Mouse (Mus musculus): ENCODE results near the gene Prph2.
A peak's percentile ranks its signal among the peaks of the same experiment; 100 is the strongest.

Prph2 gene

GRCm38 (mm10) chr17:46890843-46891594 lies 19.2 kb upstream of the Prph2 start:
- DNase-seq (ENCODE audit: low spot score) = peak; percentile 42

DNA sequence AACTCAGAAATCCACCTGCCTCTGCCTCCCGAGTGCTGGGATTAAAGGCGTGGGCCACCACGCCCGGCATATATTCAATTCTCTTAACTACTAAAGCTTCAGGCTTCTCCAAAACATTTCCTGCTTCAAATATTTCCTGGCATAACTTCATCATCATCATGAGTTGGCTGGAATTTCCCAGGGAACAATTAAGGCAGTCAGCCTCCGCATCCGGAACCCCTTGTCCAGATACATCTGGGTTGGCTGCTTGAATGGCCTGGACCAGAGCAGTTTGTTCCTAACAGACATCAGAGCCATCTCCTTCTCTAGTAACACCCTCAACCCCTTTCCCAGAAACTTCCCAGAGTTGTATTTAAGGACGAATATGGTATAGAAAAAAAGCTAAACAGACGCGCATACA lies 14.8 kb upstream of the Prph2 start:
- DNase-seq (ENCODE audit: low spot score) = no peak

GRCm38 (mm10) chr17:46897221-46897950 lies 12.9 kb upstream of the Prph2 start:
- peak; percentile 74 for DNase-seq (ENCODE audit: low spot score)

GRCm38 (mm10) chr17:46900941-46901340 lies 9.3 kb upstream of the Prph2 start:
- no peak for DNase-seq (ENCODE audit: low spot score)

DNA sequence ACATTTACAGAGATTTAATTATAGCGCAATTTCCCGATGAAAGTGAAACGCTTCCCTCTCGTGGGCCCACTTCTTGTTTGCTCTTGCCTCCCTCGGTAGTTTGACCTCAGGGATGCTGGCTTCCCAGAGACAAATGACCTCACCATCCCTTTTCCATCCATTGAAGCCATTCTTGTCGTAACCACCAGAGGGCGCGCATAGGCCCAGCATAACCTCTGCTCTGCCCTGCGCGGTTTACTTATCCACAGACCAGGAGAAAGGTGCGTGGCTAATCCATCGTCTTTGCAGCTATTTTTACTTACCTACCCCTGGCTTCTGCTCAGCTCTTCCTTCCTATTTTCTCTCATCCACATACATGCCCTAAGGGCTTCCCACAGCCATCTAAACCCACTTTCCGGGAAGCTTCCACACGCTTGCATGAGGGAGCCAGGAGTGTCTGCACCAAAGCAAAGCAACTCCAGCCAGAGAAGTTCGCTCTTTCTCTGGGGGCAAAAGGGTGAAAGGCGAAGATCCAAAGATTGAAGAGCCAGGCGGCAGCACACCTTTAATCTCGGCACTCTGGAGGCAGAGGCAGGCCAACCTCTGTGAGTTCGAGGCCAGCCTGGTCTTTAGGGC lies 6.3 kb upstream of the Prph2 start:
- DNase-seq (ENCODE audit: low spot score) = peak; percentile 91

DNA sequence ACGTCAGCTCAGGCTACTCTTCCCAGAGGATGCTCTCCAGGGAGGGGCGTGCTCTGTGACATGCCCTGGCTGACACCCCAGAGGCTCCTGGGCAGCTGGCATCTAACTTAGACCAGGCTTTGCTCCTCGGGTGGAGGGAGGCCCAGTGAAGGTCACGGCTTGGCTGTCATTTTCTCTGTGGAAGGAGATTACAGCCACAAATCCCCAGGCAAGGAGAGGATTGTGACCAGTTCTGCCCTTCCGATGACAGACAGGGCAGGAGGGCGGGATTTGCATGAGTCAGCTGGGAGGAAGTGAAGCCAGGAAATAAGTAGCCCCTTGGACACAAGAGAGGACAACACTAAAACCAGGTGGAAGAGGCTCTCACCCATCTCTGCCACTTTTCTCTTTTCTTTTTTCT lies 2.1 kb downstream of the Prph2 start:
- DNase-seq (ENCODE audit: low spot score) = no peak

GRCm38 (mm10) chr17:46915129-46915528 lies 4.9 kb downstream of the Prph2 start:
- no peak for DNase-seq (ENCODE audit: low spot score)

GRCm38 (mm10) chr17:46918951-46919350 lies 8.7 kb downstream of the Prph2 start:
- no peak for DNase-seq (ENCODE audit: low spot score)

DNA sequence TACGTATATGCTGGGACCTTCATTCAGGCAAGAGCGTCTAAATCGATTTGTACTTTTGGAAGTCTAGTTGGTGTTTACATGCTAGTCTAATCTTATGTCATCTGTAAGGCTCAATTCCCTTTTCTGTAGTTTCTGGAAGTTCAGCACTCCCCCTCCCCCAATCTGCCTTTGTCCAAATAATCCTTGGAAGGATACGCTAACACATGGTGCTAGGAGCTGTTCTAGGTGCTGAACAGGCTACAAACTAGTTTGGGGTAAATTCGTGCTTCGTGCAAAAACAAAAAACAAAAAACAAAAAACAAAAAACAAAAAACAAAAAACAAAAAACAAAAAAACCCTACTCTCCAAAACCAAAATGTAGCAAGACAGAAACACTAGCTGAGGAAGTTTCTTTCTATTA lies 10.6 kb downstream of the Prph2 start:
- peak; percentile 74 for DNase-seq (ENCODE audit: low spot score)

DNA sequence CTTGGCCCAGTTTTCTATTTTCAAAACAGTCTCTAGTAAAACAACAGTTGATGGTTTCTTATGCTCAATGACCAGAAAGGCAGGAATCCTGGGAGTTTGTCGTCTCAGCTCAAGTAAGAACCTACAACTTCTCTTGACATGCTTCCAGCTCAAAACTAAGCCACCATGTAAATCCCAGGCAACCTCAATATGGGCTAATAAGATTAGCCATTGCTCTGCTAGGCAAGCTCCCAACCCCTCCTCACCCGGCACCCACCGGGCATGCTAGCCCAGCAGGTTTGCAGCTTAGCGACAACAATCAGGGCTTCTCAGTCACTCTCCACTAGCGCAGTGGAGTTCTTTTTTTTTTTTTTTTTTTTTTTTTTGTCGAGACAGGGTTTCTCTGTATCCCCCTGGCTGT lies 15.9 kb downstream of the Prph2 start:
- DNase-seq (ENCODE audit: low spot score) = no peak

- DNase-seq (ENCODE audit: low spot score) = no peak
These were observed 16.7 kb downstream of the Prph2 start for GRCm38 (mm10) chr17:46926941-46927340.

- DNase-seq (ENCODE audit: low spot score) = no peak
These were observed 17.5 kb downstream of the Prph2 start for GRCm38 (mm10) chr17:46927781-46928180.

DNA sequence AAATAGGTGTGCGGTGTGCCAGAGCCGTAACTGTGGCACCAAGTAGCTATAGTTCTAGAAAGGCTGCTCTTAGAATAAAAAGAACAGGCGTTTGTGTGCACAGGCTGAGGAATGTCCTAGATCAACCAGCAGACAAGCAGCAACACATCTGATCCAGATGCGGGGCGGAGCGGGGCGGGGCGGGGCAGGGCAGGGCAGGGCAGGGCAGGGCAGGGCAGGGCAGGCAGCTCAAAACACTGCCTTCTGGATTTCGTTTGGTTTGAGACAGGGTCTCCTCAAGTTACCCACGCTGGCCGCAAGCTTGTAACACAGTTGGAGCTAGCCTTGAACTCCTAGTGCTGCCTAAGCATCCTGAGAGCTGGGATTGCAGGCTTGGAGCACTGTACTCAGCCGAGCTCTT lies 19.0 kb downstream of the Prph2 start:
- DNase-seq (ENCODE audit: low spot score) = no peak

DNA sequence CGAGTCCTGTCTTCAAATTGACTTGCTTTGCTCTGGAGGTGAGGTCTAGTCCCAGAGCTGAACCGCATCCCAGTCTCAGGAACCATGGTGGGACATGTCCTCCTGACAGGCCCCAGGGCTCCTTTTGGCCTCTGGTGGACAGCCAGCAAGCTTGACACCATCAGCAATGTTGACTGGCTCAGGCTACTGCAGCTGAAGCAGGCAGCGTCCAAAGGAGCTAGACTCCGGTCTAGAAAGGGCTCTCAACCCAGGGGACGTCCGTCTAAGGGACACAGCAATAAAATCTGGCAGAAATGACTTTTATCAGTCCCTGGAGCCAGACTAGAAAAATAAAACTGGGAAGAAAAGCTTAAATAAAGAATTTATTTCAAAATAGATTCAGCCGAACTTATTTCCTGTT lies 19.6 kb downstream of the Prph2 start:
- DNase-seq (ENCODE audit: low spot score) = no peak

DNA sequence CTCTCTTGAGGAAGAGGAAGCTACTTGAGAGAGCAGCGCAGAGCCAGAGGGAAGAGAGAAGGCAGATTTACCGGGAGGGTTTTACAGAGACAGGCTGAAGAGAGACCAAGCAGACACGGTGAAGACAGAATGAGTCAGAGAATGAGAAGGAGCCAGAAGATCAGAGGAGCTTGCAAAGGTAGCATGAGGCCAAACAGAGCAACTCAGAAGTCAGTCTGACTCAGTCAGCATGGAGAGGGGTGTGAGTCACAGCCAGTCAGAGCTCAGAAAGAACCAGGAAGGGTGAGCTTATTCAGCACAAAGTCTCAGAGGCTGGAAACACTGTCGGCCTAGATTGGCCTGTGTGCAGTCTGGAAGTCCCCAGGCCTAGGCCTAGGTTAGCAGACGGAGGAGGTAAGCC lies 22.7 kb downstream of the Prph2 start:
- no peak for DNase-seq (ENCODE audit: low spot score)

DNA sequence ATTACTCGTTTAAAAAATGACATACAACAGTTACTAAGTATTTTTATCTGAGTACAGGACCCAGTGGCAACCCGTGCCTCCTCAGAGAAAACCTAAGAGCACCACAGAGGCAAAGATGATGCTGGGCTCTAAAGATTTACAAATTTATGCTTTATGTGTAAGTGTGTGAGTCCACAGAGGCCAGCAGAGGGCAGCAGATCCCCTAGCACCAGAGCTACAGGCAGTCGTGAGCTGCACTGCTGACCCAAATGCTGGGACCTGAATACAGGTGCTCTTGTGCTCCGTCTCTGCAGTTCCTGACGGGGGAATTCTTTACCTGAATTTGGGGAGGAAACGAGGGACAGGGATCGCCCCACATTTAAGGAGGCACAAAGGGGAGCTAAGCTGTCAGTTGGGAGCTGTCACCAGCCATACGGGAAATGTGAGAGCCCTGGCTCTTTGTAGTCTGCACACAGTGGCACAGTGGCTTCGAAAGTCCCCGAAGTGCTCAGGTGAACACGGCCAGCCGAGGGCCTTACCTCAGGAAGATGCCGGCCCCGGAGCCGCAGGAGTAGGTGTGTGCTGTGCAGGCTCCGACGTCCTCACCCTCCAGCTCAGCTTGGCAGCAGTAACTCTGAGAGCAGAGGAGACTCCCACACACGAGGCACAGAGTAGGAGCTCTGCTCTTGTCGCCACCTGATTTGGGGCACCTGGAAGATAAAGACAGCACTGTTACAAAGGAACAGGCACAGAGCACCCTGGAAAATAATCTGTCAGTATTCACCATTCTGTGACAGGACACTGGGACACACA lies 23.5 kb downstream of the Prph2 start:
- peak; percentile 76 for DNase-seq (ENCODE audit: low spot score)

GRCm38 (mm10) chr17:46940461-46940860 lies 30.2 kb downstream of the Prph2 start:
- no peak for DNase-seq (ENCODE audit: low spot score)

DNA sequence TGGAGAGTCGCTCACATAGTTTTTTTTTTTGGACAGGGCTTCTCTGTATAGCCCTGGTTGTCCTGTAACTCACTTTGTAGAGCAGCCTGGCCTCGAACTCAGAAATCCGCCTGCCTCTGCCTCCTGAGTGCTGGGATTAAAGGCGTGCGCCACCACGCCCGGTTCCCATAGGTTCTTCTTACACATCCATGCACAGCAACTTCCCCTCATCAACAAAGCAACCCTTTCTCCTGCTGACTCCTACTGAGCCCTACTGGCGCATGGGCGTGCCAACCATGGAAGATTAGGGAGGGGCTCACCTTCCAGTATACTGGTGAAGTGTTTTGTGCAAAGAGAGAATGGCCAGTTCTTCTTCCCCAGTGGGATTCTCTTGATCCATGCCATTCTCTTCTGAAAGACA lies 32.2 kb downstream of the Prph2 start:
- DNase-seq (ENCODE audit: low spot score) = no peak

DNA sequence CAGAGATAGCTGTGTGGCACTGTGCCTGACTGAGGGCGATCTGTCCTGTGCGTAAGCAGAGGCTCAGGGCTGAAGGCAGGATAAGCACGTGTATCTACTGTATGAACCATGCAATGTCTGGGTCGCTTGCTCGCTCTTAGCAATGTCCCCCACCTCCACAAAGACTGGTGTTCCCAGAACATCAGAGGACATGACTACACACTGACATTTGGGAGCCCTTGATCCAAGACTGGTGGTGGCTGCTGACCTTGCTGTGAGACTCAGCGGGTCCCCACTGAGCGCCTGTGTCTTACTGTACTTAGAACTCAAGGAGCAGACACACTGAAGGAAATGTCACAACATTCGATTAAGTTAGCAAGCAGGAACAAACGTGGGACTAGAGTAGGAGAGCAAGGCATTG lies 36.0 kb downstream of the Prph2 start:
- DNase-seq (ENCODE audit: low spot score) = no peak

- DNase-seq (ENCODE audit: low spot score) = no peak
These were observed 47.8 kb downstream of the Prph2 start for GRCm38 (mm10) chr17:46958045-46958444.

GRCm38 (mm10) chr17:46960216-46960615 lies 50.0 kb downstream of the Prph2 start:
- DNase-seq (ENCODE audit: low spot score) = no peak

GRCm38 (mm10) chr17:46962153-46962552 lies 51.9 kb downstream of the Prph2 start:
- no peak for DNase-seq (ENCODE audit: low spot score)
